Mouse (Mus musculus) myocyte (in vitro differentiated cells): ENCODE data around the gene Glrb.

Experiments
- CEBPB ChIP-seq: IDR thresholded peaks from 2 replicates; pipeline ENCODE4 v1.6.1; 2011; ENCODE audit warnings: mild to moderate bottlenecking, moderate library complexity; ENCODE audit not compliant: poor library complexity, insufficient read depth, severe bottlenecking
- MYOD1 ChIP-seq, 3 experiments: IDR thresholded peaks; one replicate each; pipeline ENCODE4 v1.6.1; 2011; ENCODE audit warnings: control low read depth in 2 of 3, low read depth in 2 of 3, mild to moderate bottlenecking in 2 of 3, moderate library complexity in 1 of 3; ENCODE audit not compliant: insufficient read length in 2 of 3, control insufficient read depth in 1 of 3
- MYOG ChIP-seq, 3 experiments: IDR thresholded peaks; one replicate each; pipeline ENCODE4 v1.6.1; 2011; ENCODE audit warnings: control low read depth in 2 of 3, low read depth in 2 of 3, mild to moderate bottlenecking in 2 of 3; ENCODE audit not compliant: insufficient read length in 2 of 3, control insufficient read depth in 1 of 3, insufficient read depth in 1 of 3
- POLR2A ChIP-seq: IDR thresholded peaks from one replicate; pipeline ENCODE4 v1.6.1; 2011; ENCODE audit warnings: low read depth, mild to moderate bottlenecking, control low read depth, moderate library complexity; ENCODE audit not compliant: insufficient read length
- TCF12 ChIP-seq: IDR thresholded peaks from one replicate; pipeline ENCODE4 v1.6.1; 2011; ENCODE audit warnings: mild to moderate bottlenecking, control low read depth; ENCODE audit not compliant: poor library complexity, insufficient read depth, severe bottlenecking
- USF1 ChIP-seq: IDR thresholded peaks from one replicate; pipeline ENCODE4 v1.6.1; 2011; ENCODE audit warnings: low read depth, mild to moderate bottlenecking, control low read depth, moderate library complexity

DNA sequence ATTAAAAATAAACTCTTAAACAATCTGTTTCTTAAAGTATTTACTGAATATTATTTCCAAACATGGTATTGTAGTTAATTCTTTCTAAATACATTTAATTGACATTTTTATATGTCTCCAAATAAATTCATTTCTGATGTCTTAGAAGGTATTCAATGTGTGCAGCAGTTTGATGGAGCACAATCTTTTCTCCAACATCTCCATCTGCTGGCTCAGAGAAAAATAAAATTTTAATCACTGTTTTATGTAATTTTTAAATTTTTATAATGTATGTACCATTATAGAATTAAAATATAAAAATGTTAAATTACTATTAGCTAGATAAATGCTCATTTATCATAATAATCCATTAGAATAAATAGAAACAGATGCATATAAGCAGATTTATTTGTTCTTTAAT, 116.7 kb downstream of the Glrb start:
- TF ChIP-seq MYOD1 (IDR thresholded peaks at IDR 0.05; ENCODE audit: control insufficient read depth in 1 of 3, insufficient read length in 2 of 3, low read depth in 2 of 3): no peak
- TF ChIP-seq TCF12: no peak
- no peak for TF ChIP-seq USF1
- TF ChIP-seq MYOG (IDR thresholded peaks at IDR 0.05; ENCODE audit: control insufficient read depth in 1 of 3, insufficient read depth in 1 of 3, insufficient read length in 2 of 3, low read depth in 2 of 3): no peak
- TF ChIP-seq POLR2A: no peak
- no peak for TF ChIP-seq CEBPB
